Mouse (Mus musculus) liver, embryonic 11.5 days (tissue): ENCODE results near the gene Sez6l2. TPM values are rescaled to one million over a fixed set of nuclear protein-coding genes. Genes with fewer than 3 reads are reported as not detected.

ENCODE experiments used
- ATAC-seq: fragments of 200-750 bp; cut with Nextera tagmentation; replicated peaks from 2 replicates; pipeline ENCODE4 v1.8.0; 2017; ENCODE audit warnings: moderate number of reproducible peaks, mild to moderate bottlenecking, moderate TSS enrichment, moderate library complexity; ENCODE audit not compliant: low FRiP score
- DNase-seq: peaks from one replicate; pipeline ENCODE4 v3.0.0-alpha.2; 2017; ENCODE audit warnings: low spot score
- H3K27ac ChIP-seq: fragments of 300-500 bp; sonication (generic); 2 replicates; pipeline ENCODE4 v1.5.1; 2014; ENCODE audit warnings: mild to moderate bottlenecking, low read depth, low read length, control low read depth
- H3K27me3 ChIP-seq: fragments of 300-500 bp; sonication (generic); replicated peaks from 2 replicates; pipeline ENCODE4 v1.6.1; 2014; ENCODE audit warnings: low read length, mixed read lengths; ENCODE audit not compliant: control insufficient read depth, insufficient read depth
- H3K36me3 ChIP-seq: fragments of 300-500 bp; sonication (generic); 2 replicates; pipeline ENCODE4 v1.6.1; 2014; ENCODE audit warnings: mild to moderate bottlenecking, low read length, moderate library complexity, mixed read lengths; ENCODE audit not compliant: control insufficient read depth, insufficient read depth
- H3K4me1 ChIP-seq: fragments of 300-500 bp; sonication (generic); replicated peaks from 2 replicates; pipeline ENCODE4 v1.6.1; 2014; ENCODE audit warnings: low read length, mixed read lengths; ENCODE audit not compliant: control insufficient read depth, insufficient read depth
- H3K4me2 ChIP-seq: fragments of 300-500 bp; sonication (generic); 2 replicates; pipeline ENCODE4 v1.6.1; 2014; ENCODE audit warnings: mild to moderate bottlenecking, control low read depth, moderate library complexity
- H3K4me3 ChIP-seq: fragments of 300-500 bp; sonication (generic); 2 replicates; pipeline ENCODE4 v1.5.1; 2014; ENCODE audit warnings: low read depth, low read length, control low read depth
- H3K9ac ChIP-seq: fragments of 300-500 bp; sonication (generic); 2 replicates; pipeline ENCODE4 v1.6.1; 2014; ENCODE audit warnings: low read depth, low read length, control low read depth
- H3K9me3 ChIP-seq: fragments of 300-500 bp; sonication (generic); 2 replicates; pipeline ENCODE4 v1.6.1; 2016; ENCODE audit warnings: low read length, inconsistent platforms, mixed read lengths; ENCODE audit not compliant: control insufficient read depth
- WGBS: fragments of 180-500 bp; shearing (Covaris S2); extraction: QIAGEN DNeasy Blood & Tissue Kit; methylation state at CpG from one replicate; pipeline ENCODE4 v1.1.7; 2014; 5-methylcytosine and 5-hydroxymethylcytosine counted together
- polyA plus RNA-seq: library from polyadenylated mRNA; unstranded; fragments of >200 nt; fragmentation: Nextera tagmentation; extraction: Ambion mirVana; gene quantifications from 2 replicates; pipeline ENCODE4 v1.2.1, GENCODE M21; 2014

Gene Sez6l2
- polyA plus RNA-seq, 1 experiment from 2014 or later = 0.27 TPM

DNA sequence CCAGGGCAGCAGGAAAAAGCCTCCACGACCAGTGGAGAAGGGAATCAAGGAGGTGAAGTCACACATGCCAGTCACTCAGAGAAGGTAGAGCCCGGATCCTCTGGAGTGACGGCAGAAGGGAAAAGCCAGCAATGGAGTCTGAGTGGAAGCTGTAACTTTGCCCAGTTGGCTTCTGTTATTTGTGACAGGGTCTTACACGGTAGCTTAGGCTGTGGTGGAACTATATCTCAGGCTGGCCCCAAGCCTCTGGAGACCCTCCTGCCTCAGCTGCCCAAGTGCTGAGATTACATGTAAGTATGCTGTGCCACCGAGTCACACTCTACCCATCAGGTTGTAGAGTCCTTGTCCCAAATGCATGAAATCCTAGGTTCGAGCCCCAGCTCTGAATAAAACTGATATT is 63.0 kb downstream of the Sez6l2 start:
- no peak overlapping the region for H3K9ac ChIP-seq
- peak overlapping the region; percentile 98 for H3K4me2 ChIP-seq
- ATAC-seq (no peak), DNase-seq (no peak)
- peaks cover 41% of the 10 kb centered on the region for H3K4me1 ChIP-seq
- H3K9me3 ChIP-seq = no peaks in the 10 kb centered on the region
- WGBS = 90% methylated on average over 6 of the region's 6 CpGs
- no peak overlapping the region for H3K27ac ChIP-seq
- H3K27me3 ChIP-seq = no peaks in the 10 kb centered on the region
- H3K4me3 ChIP-seq = peak overlapping the region; percentile 47; the same call in 1 of the 2 replicates
- H3K36me3 ChIP-seq = peaks cover 13% of the 10 kb centered on the region

DNA sequence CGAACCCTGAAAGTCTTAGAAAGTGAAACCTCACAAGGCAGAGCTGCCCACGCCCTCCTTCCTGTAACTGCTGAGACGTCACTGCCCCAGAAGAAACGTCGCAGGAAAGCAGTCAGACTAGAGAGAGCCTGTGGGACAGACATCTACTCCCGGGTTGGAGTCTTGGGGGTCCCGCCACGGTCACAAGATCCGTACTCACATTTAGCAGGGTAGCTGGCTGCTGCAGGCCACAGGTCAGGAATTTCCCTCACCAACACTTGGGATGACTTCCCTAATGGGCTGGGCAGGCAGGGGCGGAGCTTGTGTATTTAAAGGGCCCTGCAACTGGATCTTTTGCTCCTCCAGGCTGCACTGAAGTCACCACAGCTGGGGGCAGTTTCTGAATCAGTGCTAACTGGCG is 64.0 kb downstream of the Sez6l2 start, which contains the start of gene Mvp:
Mvp (minus strand) TSS at position 302 of the 400 bp plus-strand sequence.
- Histone ChIP-seq H3K9ac (peak within 1 kb of the TSS; percentile 94), H3K4me2 (peak within 1 kb of the TSS; percentile 98), H3K27ac (0 out of 2 replicates have a peak within 1 kb of the TSS, but pooled peaks have one; percentile 1), H3K4me3 (peak within 1 kb of the TSS; percentile 86), H3K4me1 (peaks cover 33% of the 10 kb centered on the region), H3K36me3 (peaks cover 13% of the 10 kb centered on the region), H3K27me3 (no peaks in the 10 kb centered on the region), H3K9me3 (no peaks in the 10 kb centered on the region)
- ATAC-seq (no peak), DNase-seq (no peak)
- WGBS = 31% methylated on average over 11 of the region's 11 CpGs

DNA sequence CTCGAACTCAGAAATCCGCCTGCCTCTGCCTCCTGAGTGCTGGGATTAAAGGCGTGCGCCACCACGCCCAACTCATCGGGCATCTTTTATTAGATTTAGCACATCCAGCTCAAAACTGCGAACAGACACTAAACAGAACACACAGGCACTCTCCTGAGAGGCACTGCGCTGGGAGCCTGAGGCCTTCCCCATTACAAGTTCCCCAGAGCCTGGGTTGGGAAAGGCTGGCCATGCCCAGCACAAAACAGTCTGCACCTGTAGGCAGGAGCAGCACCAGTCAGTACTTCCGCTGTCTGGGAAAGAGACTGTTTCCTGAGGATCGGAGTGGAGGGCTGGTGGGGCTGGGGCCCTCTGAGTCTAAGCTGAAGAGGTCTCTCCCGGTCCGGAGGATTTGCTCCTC is 64.6 kb downstream of the Sez6l2 start:
- no peak for DNase-seq
- no peak overlapping the region; the same call in 1 of the 2 replicates for H3K4me3 ChIP-seq
- 92% methylated on average over 12 of the region's 12 CpGs for WGBS
- no peak for ATAC-seq
- H3K9me3 ChIP-seq = no peaks in the 10 kb centered on the region
- no peak overlapping the region for H3K9ac ChIP-seq
- H3K36me3 ChIP-seq = peaks cover 13% of the 10 kb centered on the region
- no peaks in the 10 kb centered on the region for H3K27me3 ChIP-seq
- H3K4me2 ChIP-seq = peak overlapping the region; percentile 98
- H3K4me1 ChIP-seq = peaks cover 37% of the 10 kb centered on the region
- H3K27ac ChIP-seq = no peak overlapping the region

DNA sequence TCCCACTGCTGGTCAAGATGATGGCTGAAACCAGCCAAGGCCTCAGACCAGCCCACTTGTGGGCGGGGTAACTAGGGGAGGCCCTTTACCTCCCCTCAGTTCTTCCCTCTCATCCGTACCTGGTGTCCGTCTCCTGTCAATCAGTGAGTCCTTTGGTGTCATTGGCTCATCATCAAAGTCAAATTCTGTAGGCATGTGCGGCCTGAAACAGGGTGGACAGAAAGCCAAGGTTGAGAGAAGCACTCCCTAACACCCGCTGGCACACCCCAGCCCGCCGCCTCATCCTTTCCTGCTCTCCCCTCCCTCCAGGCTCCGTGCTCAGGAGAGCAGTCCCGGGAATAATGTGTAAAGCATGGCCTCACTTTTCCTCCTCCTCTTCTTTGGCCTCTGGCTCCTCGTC is 65.7 kb downstream of the Sez6l2 start:
- no peaks in the 10 kb centered on the region for H3K27me3 ChIP-seq
- peak; percentile 46 for ATAC-seq
- peak overlapping the region; percentile 95 for H3K27ac ChIP-seq

DNA sequence TGATC is 65.9 kb downstream of the Sez6l2 start, which contains the start of gene Pagr1b:
Pagr1b (minus strand) TSS at position 4 of the 5 bp plus-strand sequence.
- peak within 1 kb of the TSS; percentile 94 for H3K9ac ChIP-seq
- H3K27me3 ChIP-seq = no peaks in the 10 kb centered on the region
- peak within 1 kb of the TSS; percentile 98 for H3K4me2 ChIP-seq
- H3K4me1 ChIP-seq = peaks cover 49% of the 10 kb centered on the region
- H3K4me3 ChIP-seq = peak within 1 kb of the TSS; percentile 86
- peaks cover 13% of the 10 kb centered on the region for H3K36me3 ChIP-seq
- peak within 1 kb of the TSS; percentile 95 for H3K27ac ChIP-seq
- DNase-seq = no peak
- no peak for ATAC-seq
- H3K9me3 ChIP-seq = no peaks in the 10 kb centered on the region

More for the DNA sequence above, 65.7 kb downstream of the Sez6l2 start:
- Histone ChIP-seq H3K9ac (peak overlapping the region; percentile 94), H3K4me3 (peak overlapping the region; percentile 86), H3K36me3 (peaks cover 13% of the 10 kb centered on the region), H3K4me2 (peak overlapping the region; percentile 98), H3K4me1 (peaks cover 47% of the 10 kb centered on the region), H3K9me3 (no peaks in the 10 kb centered on the region)
- 3% methylated on average over 10 of the region's 10 CpGs for WGBS
- no peak for DNase-seq

DNA sequence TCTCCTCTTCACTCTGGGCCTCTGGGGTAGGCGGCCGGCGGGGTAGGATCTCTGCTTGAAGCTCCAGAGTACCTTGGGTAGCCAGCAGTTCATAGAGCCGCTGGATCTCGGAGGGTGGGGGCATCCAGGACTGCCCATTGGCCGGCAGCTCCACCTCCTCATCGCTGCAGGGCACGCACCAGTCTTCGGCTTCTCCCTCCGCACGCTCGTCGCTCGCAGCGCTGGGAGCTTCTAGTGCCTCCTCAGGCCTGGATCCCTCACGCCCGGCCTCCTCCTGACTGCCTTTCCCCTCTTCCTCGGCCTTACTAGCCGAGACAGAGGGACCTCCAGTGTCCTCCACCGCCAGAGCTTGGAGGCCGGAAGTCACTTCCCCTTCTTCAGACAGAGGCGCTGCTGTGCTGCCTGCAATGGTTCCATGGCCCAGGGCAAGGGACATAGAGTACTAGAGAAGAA is 66.1 kb downstream of the Sez6l2 start:
- ATAC-seq (peak; percentile 60), DNase-seq (peak; percentile 78)
- peaks cover 52% of the 10 kb centered on the region for H3K4me1 ChIP-seq

DNA sequence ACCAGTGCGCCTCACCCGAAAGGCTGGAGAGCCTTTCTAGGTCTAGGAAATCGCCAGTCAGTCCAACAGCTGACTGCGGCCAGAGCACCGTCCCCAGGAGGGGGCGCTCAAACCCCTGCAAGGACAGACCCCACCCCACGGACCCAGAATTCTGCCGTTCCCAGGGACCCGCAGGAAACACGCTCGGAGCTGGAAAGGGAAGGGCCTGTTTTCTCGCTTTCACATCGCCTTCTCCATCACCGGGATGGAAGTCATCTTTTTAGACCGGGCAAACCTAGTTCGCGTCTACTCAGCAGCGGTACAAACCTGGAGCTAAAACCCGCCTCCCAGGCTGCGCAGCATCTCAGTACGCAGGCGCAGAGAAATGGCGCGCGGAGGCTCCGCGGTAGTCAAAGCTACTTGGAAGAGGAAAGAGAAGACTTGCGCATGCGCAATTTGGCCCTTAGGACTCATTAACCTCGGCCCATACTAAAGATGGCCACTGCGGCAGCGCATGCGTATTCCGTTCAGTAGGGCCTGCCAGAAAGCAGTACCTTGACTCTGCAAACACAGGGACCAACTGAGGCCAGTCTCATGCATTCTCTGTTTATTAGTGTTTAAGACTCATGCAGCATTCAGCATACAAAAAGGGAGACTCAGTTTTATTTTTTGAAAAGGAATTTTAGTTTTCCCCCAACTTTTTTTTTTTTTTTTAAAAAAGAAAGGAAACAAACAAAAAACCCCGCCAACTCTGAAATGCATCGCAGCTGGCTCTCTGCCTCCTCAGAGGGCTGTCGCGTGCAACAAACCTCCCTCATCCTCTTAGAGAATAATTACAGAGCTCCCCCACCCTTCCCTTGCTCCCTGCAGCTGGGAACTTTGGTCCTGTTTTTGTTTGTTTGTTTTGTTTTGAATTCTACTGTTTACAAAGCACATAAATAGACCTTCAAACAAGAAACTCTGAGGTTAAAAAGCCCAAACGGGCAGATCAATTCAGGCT is 66.9 kb downstream of the Sez6l2 start, which contains the start of gene Pagr1a:
Pagr1a (minus strand) TSS at position 382 of the 979 bp plus-strand sequence.
- Histone ChIP-seq H3K36me3 (peaks cover 15% of the 10 kb centered on the region), H3K4me2 (peak within 1 kb of the TSS; percentile 98), H3K9me3 (no peaks in the 10 kb centered on the region), H3K27ac (peak within 1 kb of the TSS; percentile 95), H3K4me1 (peaks cover 59% of the 10 kb centered on the region), H3K9ac (peak within 1 kb of the TSS; percentile 94), H3K4me3 (peak within 1 kb of the TSS; percentile 86), H3K27me3 (no peaks in the 10 kb centered on the region)
- DNase-seq = peak; percentile 98
- peak; percentile 84 for ATAC-seq
- 5% methylated on average over 39 of the region's 39 CpGs for WGBS

More for the DNA sequence above, 66.1 kb downstream of the Sez6l2 start:
- H3K27me3 ChIP-seq = no peaks in the 10 kb centered on the region
- peak overlapping the region; percentile 86 for H3K4me3 ChIP-seq
- H3K9ac ChIP-seq = peak overlapping the region; percentile 94
- 0% methylated on average over 22 of the region's 22 CpGs for WGBS
- peaks cover 13% of the 10 kb centered on the region for H3K36me3 ChIP-seq
- H3K27ac ChIP-seq = peak overlapping the region; percentile 95
- peak overlapping the region; percentile 98 for H3K4me2 ChIP-seq
- H3K9me3 ChIP-seq = no peaks in the 10 kb centered on the region

DNA sequence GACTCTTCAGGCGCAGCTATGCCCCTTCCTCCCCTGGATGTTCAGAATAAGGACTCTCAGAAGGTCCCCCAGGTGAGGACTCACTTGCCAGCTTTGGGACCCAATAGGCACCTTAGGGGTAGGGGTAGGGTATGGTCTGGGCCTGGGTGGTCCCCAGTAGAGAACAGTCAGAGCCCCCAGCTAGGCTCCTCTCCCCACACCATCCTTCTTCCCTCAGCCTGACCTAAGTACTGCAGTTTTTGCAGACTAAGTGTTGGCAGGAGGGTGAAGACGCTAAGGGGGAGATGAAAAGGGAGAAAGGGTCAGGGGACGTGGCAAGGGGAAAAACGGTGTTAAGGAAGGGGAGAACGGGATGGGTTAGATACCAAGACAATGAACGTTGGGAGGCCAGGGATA is 67.6 kb downstream of the Sez6l2 start:
- H3K9me3 ChIP-seq = no peaks in the 10 kb centered on the region
- H3K4me3 ChIP-seq = no peak overlapping the region
- H3K27me3 ChIP-seq = no peaks in the 10 kb centered on the region
- H3K27ac ChIP-seq = peak overlapping the region; percentile 51
- WGBS = 50% methylated on average over 6 of the region's 6 CpGs
- ATAC-seq = no peak
- H3K36me3 ChIP-seq = peaks cover 20% of the 10 kb centered on the region
- H3K4me1 ChIP-seq = peaks cover 64% of the 10 kb centered on the region
- no peak for DNase-seq
- H3K4me2 ChIP-seq = peak overlapping the region; percentile 25
- H3K9ac ChIP-seq = peak overlapping the region; percentile 35; the same call in 1 of the 2 replicates
